Mouse (Mus musculus) CD4-positive, CD25-positive, alpha-beta regulatory T cell, adult 4 months (primary cell): ENCODE measurements around the gene Hspa5. TPM values are rescaled to one million over a fixed set of nuclear protein-coding genes. Genes with fewer than 3 reads are reported as not detected.
"Not testable (repeated sequence)": the region's sequence is repeated elsewhere in the genome, so short reads cannot be mapped to it uniquely, and the experiment has no call there.

ENCODE experiments used
- ATAC-seq: one replicate; pipeline ENCODE4 v1.8.0; 2017
- polyA plus RNA-seq, 2 experiments: library from polyadenylated mRNA; unstranded; fragments of 100-300 nt; shearing (Covaris generic); gene quantifications; one replicate each; pipeline ENCODE4 v1.2.1; 2017

The Hspa5 gene
- 100 to 1,000 TPM; 536 to 586 TPM for polyA plus RNA-seq

- ATAC-seq, result peak; percentile 85
Observed at GRCm38 (mm10) chr2:34771368-34772226, at the start of gene Hspa5. Gene Hspa5, plus strand, starts transcription at chr2:34771970.

GRCm38 (mm10) chr2:34725269-34725668 lies 46.5 kb upstream of the Hspa5 start:
- no peak for ATAC-seq

- no peak for ATAC-seq
Observed at GRCm38 (mm10) chr2:34727045-34727728, 44.6 kb upstream of the Hspa5 start.

- no peak for ATAC-seq
Observed at GRCm38 (mm10) chr2:34736626-34737025, 35.1 kb upstream of the Hspa5 start.

GRCm38 (mm10) chr2:34737911-34738310 lies 33.9 kb upstream of the Hspa5 start:
- ATAC-seq, result no peak

- no peak for ATAC-seq
Observed at GRCm38 (mm10) chr2:34739684-34740391, 31.9 kb upstream of the Hspa5 start.

GRCm38 (mm10) chr2:34741390-34742159 lies 30.2 kb upstream of the Hspa5 start:
- no peak for ATAC-seq

- ATAC-seq, result no peak
Observed at GRCm38 (mm10) chr2:34742675-34743074, 29.1 kb upstream of the Hspa5 start.

- ATAC-seq, result no peak
Observed at GRCm38 (mm10) chr2:34744476-34744875, 27.3 kb upstream of the Hspa5 start.

GRCm38 (mm10) chr2:34745673-34746072 lies 26.1 kb upstream of the Hspa5 start:
- ATAC-seq, result peak; percentile 66

- ATAC-seq, result no peak
Observed at GRCm38 (mm10) chr2:34748479-34748878, 23.3 kb upstream of the Hspa5 start.

- ATAC-seq, result no peak
Observed at GRCm38 (mm10) chr2:34750245-34750644, 21.5 kb upstream of the Hspa5 start.

- peak; percentile 75 for ATAC-seq
Observed at GRCm38 (mm10) chr2:34753811-34754550, 17.8 kb upstream of the Hspa5 start.

GRCm38 (mm10) chr2:34754551-34755358 lies 17.0 kb upstream of the Hspa5 start, which contains the start of gene Gapvd1:
Gene Gapvd1, minus strand, starts transcription at chr2:34755232.
- ATAC-seq, result peak; percentile 22

- no peak for ATAC-seq
Observed at GRCm38 (mm10) chr2:34757341-34757740, 14.4 kb upstream of the Hspa5 start.

- not testable (repeated sequence) for ATAC-seq
Observed at GRCm38 (mm10) chr2:34761272-34761671, 10.5 kb upstream of the Hspa5 start.

- no peak for ATAC-seq
Observed at GRCm38 (mm10) chr2:34762174-34762573, 9.6 kb upstream of the Hspa5 start.

- ATAC-seq, result peak; percentile 68
Observed at GRCm38 (mm10) chr2:34762872-34763271, 8.9 kb upstream of the Hspa5 start.

GRCm38 (mm10) chr2:34764801-34765200 lies 7.0 kb upstream of the Hspa5 start:
- ATAC-seq, result no peak

GRCm38 (mm10) chr2:34770049-34770448 lies 1.7 kb upstream of the Hspa5 start:
- no peak for ATAC-seq

- no peak for ATAC-seq
Observed at GRCm38 (mm10) chr2:34770951-34771350, 819 bp upstream of the Hspa5 start.
